Mouse (Mus musculus): Measurements from ENCODE around the gene Dhx9. TPM values are rescaled to one million over a fixed set of nuclear protein-coding genes. Genes with fewer than 3 reads are reported as not detected.
"Not testable (repeated sequence)": the region's sequence is repeated elsewhere in the genome, so short reads cannot be mapped to it uniquely, and the experiment has no call there.

The Dhx9 gene
- polyA plus RNA-seq, 1 experiment from 2014 or later = 41.2 TPM

DNA sequence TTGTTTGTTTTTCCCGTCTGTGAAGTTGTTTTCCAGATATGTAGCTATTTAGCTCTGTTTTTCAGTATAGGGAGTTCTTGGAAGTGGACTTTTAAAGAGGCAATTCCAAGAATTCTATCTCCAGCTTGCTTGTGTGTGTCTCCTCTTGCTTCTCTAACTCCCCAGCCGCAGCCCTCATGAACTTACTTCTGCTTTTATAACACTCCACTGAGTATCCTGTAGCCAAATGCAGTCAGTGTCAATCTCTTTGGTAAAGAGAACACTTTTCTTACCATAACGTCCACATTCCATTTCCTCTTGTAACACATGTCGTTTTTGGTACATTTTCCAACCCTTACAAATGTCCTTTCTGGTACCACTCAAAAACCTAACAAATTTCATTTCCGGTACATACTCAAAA lies 71.7 kb downstream of the Dhx9 start:
- WGBS = 78% methylated on average over 2 of the region's 5 CpGs
- not testable (repeated sequence) for H3K4me3 ChIP-seq (ENCODE audit: low read depth, low read length); H3K4me1 ChIP-seq (ENCODE audit: control insufficient read depth, insufficient read depth, low read length); H3K4me2 ChIP-seq (ENCODE audit: low read depth, low read length); H3K9ac ChIP-seq (replicated peaks; ENCODE audit: low read depth, low read length); H3K27ac ChIP-seq (ENCODE audit: low read depth, low read length); H3K9me3 ChIP-seq (ENCODE audit: control insufficient read depth, low read length); ATAC-seq (ENCODE audit: low read depth); H3K27me3 ChIP-seq (ENCODE audit: control insufficient read depth, insufficient read depth, low read length); H3K36me3 ChIP-seq (ENCODE audit: control insufficient read depth, insufficient read depth, low read length)

DNA sequence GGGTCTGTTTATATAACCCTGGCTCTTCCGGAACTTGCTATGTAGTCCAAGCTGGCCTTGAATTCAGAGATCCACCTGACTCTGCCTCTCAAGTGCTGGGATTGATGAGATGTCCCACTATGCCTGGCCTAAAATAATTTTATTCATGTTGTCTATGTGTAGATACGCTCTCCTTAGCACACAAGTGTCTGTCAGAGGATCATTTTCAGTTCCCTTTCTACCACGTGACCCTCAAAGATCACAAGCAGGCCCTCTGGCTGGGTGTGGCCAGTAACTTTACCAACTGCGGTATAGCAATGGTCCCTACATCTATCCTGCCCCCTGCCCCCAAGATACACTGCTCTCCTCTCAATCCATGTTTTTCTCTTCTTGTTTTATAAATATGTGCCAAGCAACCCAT lies 72.5 kb downstream of the Dhx9 start:
- no peaks in the 10 kb centered on the region for H3K36me3 ChIP-seq (ENCODE audit: control insufficient read depth, insufficient read depth, low read length)
- 92% methylated on average over 4 of the region's 4 CpGs for WGBS
- no peak overlapping the region for H3K4me3 ChIP-seq (ENCODE audit: low read depth, low read length)
- ATAC-seq (ENCODE audit: low read depth) = no peak
- H3K27me3 ChIP-seq (ENCODE audit: control insufficient read depth, insufficient read depth, low read length) = no peaks in the 10 kb centered on the region
- H3K9ac ChIP-seq (replicated peaks; ENCODE audit: low read depth, low read length) = no peak overlapping the region
- no peaks in the 10 kb centered on the region for H3K4me1 ChIP-seq (ENCODE audit: control insufficient read depth, insufficient read depth, low read length)
- H3K27ac ChIP-seq (ENCODE audit: low read depth, low read length) = no peak overlapping the region
- H3K4me2 ChIP-seq (ENCODE audit: low read depth, low read length) = no peak overlapping the region
- H3K9me3 ChIP-seq (ENCODE audit: control insufficient read depth, low read length) = no peaks in the 10 kb centered on the region

DNA sequence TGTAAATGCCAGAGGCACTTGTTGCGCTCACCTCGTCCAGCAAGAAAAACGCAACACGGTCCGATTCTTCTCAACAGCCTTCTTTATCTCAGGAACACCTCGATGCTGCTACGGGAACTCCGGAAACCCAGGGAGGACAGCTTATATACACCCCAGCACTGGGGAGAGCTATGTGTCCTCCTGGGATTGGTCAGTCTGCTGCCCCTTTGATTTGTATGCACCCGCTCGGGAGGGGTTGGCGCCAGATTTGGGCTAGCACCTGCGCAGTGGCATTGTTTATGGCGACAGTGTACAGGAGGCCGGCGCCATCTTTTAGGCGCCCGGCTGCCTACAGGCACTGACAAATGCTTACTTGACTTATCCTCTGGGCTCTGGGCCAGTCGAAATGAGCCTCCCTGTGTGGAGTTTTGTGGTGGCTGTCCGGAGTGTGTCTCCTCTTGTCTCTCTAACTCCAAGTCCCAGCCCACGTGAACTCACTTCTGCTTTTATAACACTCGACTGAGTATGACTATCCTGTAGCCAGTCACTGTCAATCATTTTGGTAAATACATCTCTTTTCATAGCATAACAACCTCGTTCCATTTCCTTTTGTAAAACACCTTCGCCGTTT lies 73.2 kb downstream of the Dhx9 start:
- H3K4me3 ChIP-seq (ENCODE audit: low read depth, low read length); H3K27me3 ChIP-seq (ENCODE audit: control insufficient read depth, insufficient read depth, low read length); H3K27ac ChIP-seq (ENCODE audit: low read depth, low read length); H3K9ac ChIP-seq (replicated peaks; ENCODE audit: low read depth, low read length); ATAC-seq (ENCODE audit: low read depth); H3K36me3 ChIP-seq (ENCODE audit: control insufficient read depth, insufficient read depth, low read length); H3K4me2 ChIP-seq (ENCODE audit: low read depth, low read length); H3K9me3 ChIP-seq (ENCODE audit: control insufficient read depth, low read length); H3K4me1 ChIP-seq (ENCODE audit: control insufficient read depth, insufficient read depth, low read length): not testable (repeated sequence)
- WGBS = 88% methylated on average over 24 of the region's 24 CpGs

DNA sequence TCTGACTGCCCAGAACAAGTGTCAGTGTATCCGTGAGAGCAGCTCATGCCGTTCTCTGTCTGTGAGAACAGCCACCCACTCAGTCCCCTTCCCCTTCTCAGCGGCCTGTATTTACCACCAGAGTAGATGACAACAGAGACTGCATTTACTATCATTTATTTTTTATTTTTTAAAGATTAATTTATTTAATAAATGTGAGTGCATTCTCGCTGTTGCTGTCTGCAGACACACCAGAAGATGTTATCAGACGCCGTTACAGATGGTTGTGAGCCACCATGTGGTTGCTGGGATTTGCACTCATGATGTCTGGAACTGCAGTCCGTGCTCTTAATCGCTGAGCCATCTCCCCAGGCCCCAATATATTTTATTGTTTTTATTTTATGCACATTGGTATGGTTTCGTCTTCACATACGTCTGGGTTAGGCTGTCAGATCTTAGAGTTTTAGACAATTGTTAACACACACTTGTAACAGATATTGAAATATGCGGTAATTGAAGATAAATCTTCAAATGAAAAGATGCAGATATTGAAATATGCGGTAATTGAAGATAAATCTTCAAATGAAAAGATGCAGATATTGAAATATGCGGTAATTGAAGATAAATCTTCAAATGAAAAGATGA lies 74.0 kb downstream of the Dhx9 start:
- WGBS = 65% methylated on average over 13 of the region's 13 CpGs
- ATAC-seq (ENCODE audit: low read depth) = not testable (repeated sequence)

DNA sequence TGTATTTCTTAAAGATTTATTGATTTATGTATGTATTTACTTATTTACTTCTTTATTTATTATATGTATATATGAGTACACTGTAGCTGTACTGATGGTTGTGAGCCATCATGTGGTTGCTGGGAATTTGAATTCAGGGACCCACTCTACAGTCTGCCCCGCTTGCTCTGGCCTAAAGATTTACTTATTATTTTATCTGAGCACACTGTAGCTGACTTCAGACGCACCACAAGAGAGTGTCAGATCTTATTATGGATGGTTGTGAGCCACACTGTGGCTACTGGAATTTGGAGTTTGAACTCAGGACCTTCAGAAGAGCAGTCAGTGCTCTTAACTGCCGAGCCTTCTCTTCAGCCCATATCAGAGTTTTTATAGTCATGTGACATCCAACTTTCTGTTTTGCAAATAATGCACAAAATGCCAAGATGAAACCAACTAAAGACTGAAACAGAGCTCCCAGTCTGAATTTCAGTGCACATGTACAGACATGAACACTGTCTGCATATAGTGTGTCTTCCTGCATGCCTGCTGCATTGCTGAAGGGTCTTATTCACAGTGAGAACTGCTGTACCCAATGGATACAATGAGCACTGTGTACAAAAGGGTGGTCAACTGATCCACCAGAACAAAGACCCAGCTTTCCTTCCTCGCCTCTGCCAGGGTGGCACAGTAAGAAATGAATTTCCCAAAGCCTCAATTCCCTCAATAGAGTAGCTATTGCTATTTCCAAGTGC lies 74.6 kb downstream of the Dhx9 start:
- H3K4me3 ChIP-seq (ENCODE audit: low read depth, low read length); H3K4me1 ChIP-seq (ENCODE audit: control insufficient read depth, insufficient read depth, low read length); ATAC-seq (ENCODE audit: low read depth); H3K27ac ChIP-seq (ENCODE audit: low read depth, low read length); H3K4me2 ChIP-seq (ENCODE audit: low read depth, low read length); H3K27me3 ChIP-seq (ENCODE audit: control insufficient read depth, insufficient read depth, low read length); H3K9ac ChIP-seq (replicated peaks; ENCODE audit: low read depth, low read length); H3K9me3 ChIP-seq (ENCODE audit: control insufficient read depth, low read length); H3K36me3 ChIP-seq (ENCODE audit: control insufficient read depth, insufficient read depth, low read length): not testable (repeated sequence)
- 66% methylated on average over 3 of the region's 4 CpGs for WGBS

More for the DNA sequence above, 74.0 kb downstream of the Dhx9 start:
- not testable (repeated sequence) for H3K36me3 ChIP-seq (ENCODE audit: control insufficient read depth, insufficient read depth, low read length); H3K27me3 ChIP-seq (ENCODE audit: control insufficient read depth, insufficient read depth, low read length); H3K9me3 ChIP-seq (ENCODE audit: control insufficient read depth, low read length); H3K27ac ChIP-seq (ENCODE audit: low read depth, low read length); H3K4me2 ChIP-seq (ENCODE audit: low read depth, low read length); H3K4me1 ChIP-seq (ENCODE audit: control insufficient read depth, insufficient read depth, low read length); H3K4me3 ChIP-seq (ENCODE audit: low read depth, low read length); H3K9ac ChIP-seq (replicated peaks; ENCODE audit: low read depth, low read length)

DNA sequence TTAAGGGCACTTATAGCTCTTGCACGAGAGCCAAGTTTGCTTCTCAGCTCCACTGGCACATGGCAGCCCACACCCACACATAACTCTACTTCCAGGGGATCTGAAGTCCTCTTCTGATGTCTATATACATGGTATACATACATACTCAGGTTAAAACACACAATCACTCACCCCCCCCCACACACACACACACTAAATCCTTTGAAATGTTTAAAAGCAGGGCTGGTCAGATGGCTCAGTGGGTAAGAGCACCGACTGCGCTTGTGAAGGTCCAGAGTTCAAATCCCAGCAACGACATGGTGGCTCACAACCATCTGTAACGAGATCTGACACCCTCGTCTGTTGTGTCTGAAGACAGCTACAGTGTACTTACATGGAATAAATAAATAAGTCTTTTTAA lies 75.7 kb downstream of the Dhx9 start:
- no peaks in the 10 kb centered on the region for H3K27me3 ChIP-seq (ENCODE audit: control insufficient read depth, insufficient read depth, low read length)
- H3K4me1 ChIP-seq (ENCODE audit: control insufficient read depth, insufficient read depth, low read length) = no peaks in the 10 kb centered on the region
- no peak overlapping the region for H3K27ac ChIP-seq (ENCODE audit: low read depth, low read length)
- no peaks in the 10 kb centered on the region for H3K36me3 ChIP-seq (ENCODE audit: control insufficient read depth, insufficient read depth, low read length)
- no peak overlapping the region for H3K9ac ChIP-seq (replicated peaks; ENCODE audit: low read depth, low read length)
- ATAC-seq (ENCODE audit: low read depth) = no peak
- H3K9me3 ChIP-seq (ENCODE audit: control insufficient read depth, low read length) = no peaks in the 10 kb centered on the region
- H3K4me3 ChIP-seq (ENCODE audit: low read depth, low read length) = no peak overlapping the region
- WGBS = 91% methylated on average over 6 of the region's 6 CpGs
- no peak overlapping the region for H3K4me2 ChIP-seq (ENCODE audit: low read depth, low read length)

DNA sequence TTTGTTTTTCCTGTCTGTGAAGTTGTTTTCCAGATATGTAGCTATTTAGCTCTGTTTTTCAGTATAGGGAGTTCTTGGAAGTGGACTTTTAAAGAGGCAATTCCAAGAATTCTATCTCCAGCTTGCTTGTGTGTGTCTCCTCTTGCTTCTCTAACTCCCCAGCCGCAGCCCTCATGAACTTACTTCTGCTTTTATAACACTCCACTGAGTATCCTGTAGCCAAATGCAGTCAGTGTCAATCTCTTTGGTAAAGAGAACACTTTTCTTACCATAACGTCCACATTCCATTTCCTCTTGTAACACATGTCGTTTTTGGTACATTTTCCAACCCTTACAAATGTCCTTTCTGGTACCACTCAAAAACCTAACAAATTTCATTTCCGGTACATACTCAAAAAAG lies 76.5 kb downstream of the Dhx9 start:
- H3K4me2 ChIP-seq (ENCODE audit: low read depth, low read length); H3K9me3 ChIP-seq (ENCODE audit: control insufficient read depth, low read length); H3K36me3 ChIP-seq (ENCODE audit: control insufficient read depth, insufficient read depth, low read length); H3K27me3 ChIP-seq (ENCODE audit: control insufficient read depth, insufficient read depth, low read length); H3K4me1 ChIP-seq (ENCODE audit: control insufficient read depth, insufficient read depth, low read length); H3K9ac ChIP-seq (replicated peaks; ENCODE audit: low read depth, low read length); H3K4me3 ChIP-seq (ENCODE audit: low read depth, low read length); H3K27ac ChIP-seq (ENCODE audit: low read depth, low read length); ATAC-seq (ENCODE audit: low read depth): not testable (repeated sequence)
- WGBS = 91% methylated on average over 1 of the region's 4 CpGs

DNA sequence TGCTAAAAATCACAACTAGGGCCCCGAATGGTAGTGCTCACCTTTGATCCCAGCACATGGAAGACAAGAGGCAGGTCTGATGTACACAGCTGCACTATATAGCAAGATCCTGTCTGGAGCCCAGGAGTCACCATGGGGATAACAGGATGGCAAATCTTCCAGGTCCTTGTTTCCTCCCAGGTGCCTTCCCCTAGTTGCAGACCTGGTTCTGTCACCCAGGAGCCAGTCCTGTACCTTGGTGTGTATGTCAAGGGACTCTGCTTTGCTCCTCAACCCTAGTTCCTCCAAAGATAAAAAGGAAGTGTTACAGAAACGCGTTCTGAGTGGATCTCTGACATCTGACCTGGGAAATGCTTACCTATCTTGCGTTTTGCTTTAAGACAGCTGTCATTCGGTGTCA lies 79.2 kb downstream of the Dhx9 start:
- not testable (repeated sequence) for H3K9ac ChIP-seq (replicated peaks; ENCODE audit: low read depth, low read length); H3K27me3 ChIP-seq (ENCODE audit: control insufficient read depth, insufficient read depth, low read length); H3K9me3 ChIP-seq (ENCODE audit: control insufficient read depth, low read length); H3K4me3 ChIP-seq (ENCODE audit: low read depth, low read length); H3K36me3 ChIP-seq (ENCODE audit: control insufficient read depth, insufficient read depth, low read length); ATAC-seq (ENCODE audit: low read depth); H3K4me1 ChIP-seq (ENCODE audit: control insufficient read depth, insufficient read depth, low read length); H3K27ac ChIP-seq (ENCODE audit: low read depth, low read length); H3K4me2 ChIP-seq (ENCODE audit: low read depth, low read length)
- WGBS = 90% methylated on average over 4 of the region's 5 CpGs

DNA sequence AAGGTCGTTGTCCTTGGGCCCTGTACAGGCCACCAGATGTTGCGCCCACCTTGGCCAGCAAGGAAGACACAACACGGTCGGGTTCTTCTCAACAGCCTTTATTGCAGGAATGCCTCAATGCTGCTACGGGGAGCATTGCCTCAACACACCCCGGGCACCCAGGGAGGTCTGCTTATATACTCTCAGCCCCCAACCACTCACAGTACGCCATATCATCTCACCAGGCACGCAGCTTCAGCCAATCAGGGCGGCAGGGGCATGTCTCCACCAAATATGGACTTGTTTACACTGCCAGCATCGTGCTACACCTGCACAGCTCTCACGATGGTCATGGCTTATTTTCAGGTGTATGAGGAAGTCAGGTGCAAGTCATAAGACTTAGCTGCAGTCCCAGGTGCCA lies 79.8 kb downstream of the Dhx9 start:
- H3K9ac ChIP-seq (replicated peaks; ENCODE audit: low read depth, low read length); H3K27ac ChIP-seq (ENCODE audit: low read depth, low read length); ATAC-seq (ENCODE audit: low read depth); H3K27me3 ChIP-seq (ENCODE audit: control insufficient read depth, insufficient read depth, low read length); H3K4me1 ChIP-seq (ENCODE audit: control insufficient read depth, insufficient read depth, low read length); H3K4me3 ChIP-seq (ENCODE audit: low read depth, low read length); H3K9me3 ChIP-seq (ENCODE audit: control insufficient read depth, low read length); H3K36me3 ChIP-seq (ENCODE audit: control insufficient read depth, insufficient read depth, low read length); H3K4me2 ChIP-seq (ENCODE audit: low read depth, low read length): not testable (repeated sequence)
- 88% methylated on average over 11 of the region's 11 CpGs for WGBS
